Mouse (Mus musculus) splenic B cell, adult 2 months (primary cell): ENCODE measurements around the gene Gbf1.
A peak's percentile ranks its signal among the peaks of the same experiment; 100 is the strongest.
"Not testable (repeated sequence)": the region's sequence is repeated elsewhere in the genome, so short reads cannot be mapped to it uniquely, and the experiment has no call there.

ENCODE experiments used
- DNase-seq: peaks from one replicate; pipeline ENCODE4 v3.0.0-alpha.2; 2011; ENCODE audit warnings: low read depth, low spot score
- H3K27me3 ChIP-seq: 2 replicates; pipeline ENCODE4 v1.6.1; 2012; ENCODE audit warnings: mild to moderate bottlenecking, low read length, moderate library complexity, mixed read lengths; ENCODE audit not compliant: control insufficient read depth, poor library complexity, insufficient read depth, severe bottlenecking
- H3K36me3 ChIP-seq: 2 replicates; pipeline ENCODE4 v1.6.1; 2012; ENCODE audit warnings: mild to moderate bottlenecking, low read length, moderate library complexity, mixed read lengths; ENCODE audit not compliant: control insufficient read depth, poor library complexity, insufficient read depth, severe bottlenecking

Gene Gbf1

GRCm38 (mm10) chr19:46135297-46135696, 17.0 kb upstream of the Gbf1 start:
- Histone ChIP-seq H3K27me3 (no peaks in the 10 kb centered on the region), H3K36me3 (no peaks in the 10 kb centered on the region)
- DNase-seq: peak; percentile 92

GRCm38 (mm10) chr19:46135789-46136638, 16.3 kb upstream of the Gbf1 start:
- no peaks in the 10 kb centered on the region for H3K36me3 ChIP-seq
- no peaks in the 10 kb centered on the region for H3K27me3 ChIP-seq
- peak; percentile 82 for DNase-seq

DNA sequence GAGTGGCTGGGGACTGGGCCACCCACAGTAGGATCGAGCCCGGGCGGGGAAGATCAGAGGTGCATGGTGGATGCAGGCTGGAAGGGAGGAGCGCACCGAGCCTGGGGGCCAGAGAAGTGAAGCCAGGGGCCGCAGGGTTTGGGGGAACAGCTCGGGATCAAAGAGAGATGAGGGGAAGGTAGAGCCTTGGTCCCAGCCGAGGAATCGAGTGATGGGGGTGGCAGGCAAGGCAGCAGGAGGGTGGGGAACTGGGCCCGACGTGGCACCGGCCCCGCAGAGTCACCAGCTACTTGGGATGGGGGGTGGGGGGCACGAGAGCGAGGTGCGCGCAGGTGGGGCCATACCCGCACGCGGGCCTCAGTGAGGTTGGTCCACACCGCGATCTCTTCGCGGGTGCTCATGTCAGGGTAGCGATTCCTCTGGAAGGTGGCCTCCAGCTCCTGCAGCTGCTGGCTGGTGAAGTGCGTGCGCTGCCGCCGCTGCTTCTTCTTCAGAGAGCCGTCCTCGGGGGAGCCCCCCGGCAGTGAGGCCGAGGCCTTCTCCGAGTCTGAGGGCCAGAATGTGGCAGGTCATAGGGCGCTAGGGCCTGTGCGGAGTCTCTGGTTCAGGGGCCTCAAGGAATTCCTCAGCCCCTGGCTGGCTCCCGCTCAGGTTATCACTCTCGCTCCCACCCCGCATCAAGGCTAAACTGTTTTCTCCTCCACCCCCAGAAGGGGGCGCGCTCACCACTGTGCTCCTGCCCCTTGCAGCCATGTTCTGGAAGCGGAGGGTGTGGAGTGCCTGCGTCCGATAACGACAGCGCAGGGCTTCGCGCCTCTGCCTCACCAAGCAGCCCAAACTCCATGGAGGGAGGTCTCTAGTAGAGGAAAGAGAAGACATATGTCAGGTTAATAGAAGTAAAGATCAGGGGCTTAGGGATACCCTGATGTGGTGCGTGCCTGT, 15.4 kb upstream of the Gbf1 start:
- peak; percentile 86 for DNase-seq
- H3K27me3 ChIP-seq: no peaks in the 10 kb centered on the region
- H3K36me3 ChIP-seq: no peaks in the 10 kb centered on the region

DNA sequence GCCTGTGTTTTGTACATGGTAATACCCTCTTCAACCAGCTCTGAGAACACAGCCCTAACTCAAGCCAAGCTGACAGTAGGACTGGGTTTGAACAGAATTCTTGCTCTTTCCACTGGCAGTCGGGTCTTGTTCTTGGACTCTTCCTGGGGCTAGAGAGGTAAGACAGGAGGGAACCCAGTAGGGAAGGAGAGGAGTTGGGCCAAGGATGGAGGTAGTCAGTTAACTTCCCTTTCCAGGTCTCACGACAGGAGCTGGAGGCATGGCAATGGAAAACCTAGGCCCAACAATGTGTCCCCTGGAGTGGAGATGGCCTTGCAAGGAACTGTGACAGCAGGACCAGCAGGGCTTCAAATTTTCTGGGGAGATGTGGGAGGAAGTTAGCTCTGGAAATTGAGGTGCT, 12.0 kb upstream of the Gbf1 start:
- no peaks in the 10 kb centered on the region for H3K36me3 ChIP-seq
- no peaks in the 10 kb centered on the region for H3K27me3 ChIP-seq
- DNase-seq: no peak

DNA sequence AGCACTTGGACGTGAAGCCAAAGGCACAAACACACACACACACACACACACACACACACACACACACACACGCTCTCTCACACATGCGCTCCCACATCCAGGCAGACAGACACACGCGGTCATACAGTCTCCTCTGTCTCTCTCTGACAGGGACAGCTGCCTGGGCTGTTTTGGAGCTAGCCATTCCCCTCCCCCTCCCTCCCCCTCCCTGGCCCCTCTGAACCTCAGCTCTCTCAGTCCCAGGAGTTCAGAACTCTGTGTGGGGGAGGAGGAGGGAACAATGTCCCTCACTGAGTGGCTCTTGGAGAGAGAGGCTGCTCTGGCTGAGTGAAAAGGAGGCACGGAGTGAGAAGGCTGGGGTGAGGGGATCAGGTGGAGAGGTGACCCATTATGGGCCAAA, 11.2 kb upstream of the Gbf1 start:
- no peak for DNase-seq
- H3K36me3 ChIP-seq: no peaks in the 10 kb centered on the region
- H3K27me3 ChIP-seq: no peaks in the 10 kb centered on the region

DNA sequence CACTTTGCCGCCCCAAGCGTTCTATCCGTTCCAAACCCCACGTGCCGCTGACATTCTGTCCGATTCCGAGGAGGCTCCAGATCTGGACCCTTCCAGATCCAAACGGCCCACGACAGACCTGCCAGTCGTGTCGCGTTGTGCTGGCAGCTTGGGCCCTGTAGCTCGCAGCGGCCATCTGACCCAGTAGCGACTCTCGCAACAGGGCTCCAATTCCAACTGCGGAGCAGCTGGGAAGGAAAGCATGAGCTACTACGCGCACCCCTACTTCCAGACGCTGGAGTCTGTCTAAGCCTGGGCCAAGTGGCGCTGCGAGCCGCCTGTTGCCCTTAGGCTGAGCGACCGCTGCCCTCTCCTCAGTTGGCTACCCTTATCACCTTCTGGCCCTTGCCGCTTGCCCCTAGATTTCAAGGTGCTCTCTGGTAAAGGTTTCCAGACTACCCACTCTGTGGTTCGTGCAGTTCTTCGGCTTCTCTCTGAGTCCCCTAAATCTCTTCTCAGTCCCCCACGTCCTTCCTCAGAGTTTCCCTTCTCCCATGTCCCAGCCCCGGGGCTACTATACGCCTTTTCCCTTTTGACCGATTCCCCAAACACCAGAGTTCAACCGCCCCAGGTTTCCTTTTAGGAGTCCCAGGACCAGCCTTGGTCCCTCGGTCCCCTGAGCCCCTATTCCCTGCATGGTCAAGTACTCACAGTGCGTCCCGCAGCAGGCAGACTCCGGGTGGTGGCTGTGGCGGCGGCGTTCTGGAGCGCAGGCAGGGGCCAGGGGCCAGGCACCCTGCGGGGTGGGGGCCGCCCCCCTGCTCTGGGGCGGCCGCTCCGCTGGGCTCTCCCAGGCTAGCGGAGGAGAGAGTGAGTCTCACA, 4.6 kb upstream of the Gbf1 start, which contains the start of gene Pitx3:
Pitx3 (minus strand) TSS at position 816 of the 861 bp plus-strand sequence.
- peaks cover 9% of the 10 kb centered on the region for H3K27me3 ChIP-seq
- H3K36me3 ChIP-seq: no peaks in the 10 kb centered on the region
- DNase-seq: no peak

DNA sequence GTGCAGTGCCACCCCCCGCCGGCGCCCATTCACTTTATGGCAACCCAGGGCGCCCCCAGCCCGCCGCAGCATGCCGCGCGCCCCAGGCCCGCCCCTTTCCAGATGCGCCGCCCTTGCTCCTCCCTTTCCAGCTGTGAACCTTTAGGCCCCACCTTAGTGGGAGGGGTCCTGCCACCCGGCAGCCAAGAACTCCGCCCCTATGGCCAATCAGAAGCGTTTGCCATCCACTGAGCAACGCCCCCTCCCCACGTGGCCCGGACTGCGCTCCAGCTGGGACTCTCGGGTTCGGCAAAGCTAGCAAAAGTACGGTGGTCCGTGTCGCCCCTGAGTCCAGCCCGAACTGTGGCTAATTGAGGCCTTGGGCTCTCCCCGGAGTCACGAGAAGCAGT, 3.9 kb upstream of the Gbf1 start:
- Histone ChIP-seq H3K27me3 (peaks cover 9% of the 10 kb centered on the region), H3K36me3 (no peaks in the 10 kb centered on the region)
- peak; percentile 74 for DNase-seq

- DNase-seq: no peak
- peaks cover 9% of the 10 kb centered on the region for H3K27me3 ChIP-seq
- no peaks in the 10 kb centered on the region for H3K36me3 ChIP-seq
Observed at GRCm38 (mm10) chr19:46149091-46149490, 3.2 kb upstream of the Gbf1 start.

- peaks cover 4% of the 10 kb centered on the region for H3K36me3 ChIP-seq
- H3K27me3 ChIP-seq: no peaks in the 10 kb centered on the region
- DNase-seq: no peak
Observed at GRCm38 (mm10) chr19:46165950-46166349, 13.6 kb downstream of the Gbf1 start.

DNA sequence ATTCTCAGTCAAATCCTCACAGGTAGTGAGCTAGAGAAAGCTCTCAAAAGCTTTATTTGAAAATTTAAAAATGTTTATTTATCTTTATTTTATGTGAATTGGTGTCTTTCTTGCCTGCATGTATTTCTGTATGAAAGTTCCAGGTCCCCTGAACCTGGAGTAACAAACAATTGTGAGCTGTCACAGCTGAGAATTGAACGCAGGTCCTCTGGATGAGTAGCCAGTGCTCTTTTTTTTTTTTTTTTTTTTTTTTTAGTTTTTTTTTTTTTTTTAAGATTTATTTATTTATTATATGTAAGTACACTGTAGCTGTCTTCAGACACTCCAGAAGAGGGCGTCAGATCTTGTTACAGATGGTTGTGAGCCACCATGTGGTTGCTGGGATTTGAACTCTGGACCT, 14.9 kb downstream of the Gbf1 start:
- not testable (repeated sequence) for H3K36me3 ChIP-seq, H3K27me3 ChIP-seq, DNase-seq

DNA sequence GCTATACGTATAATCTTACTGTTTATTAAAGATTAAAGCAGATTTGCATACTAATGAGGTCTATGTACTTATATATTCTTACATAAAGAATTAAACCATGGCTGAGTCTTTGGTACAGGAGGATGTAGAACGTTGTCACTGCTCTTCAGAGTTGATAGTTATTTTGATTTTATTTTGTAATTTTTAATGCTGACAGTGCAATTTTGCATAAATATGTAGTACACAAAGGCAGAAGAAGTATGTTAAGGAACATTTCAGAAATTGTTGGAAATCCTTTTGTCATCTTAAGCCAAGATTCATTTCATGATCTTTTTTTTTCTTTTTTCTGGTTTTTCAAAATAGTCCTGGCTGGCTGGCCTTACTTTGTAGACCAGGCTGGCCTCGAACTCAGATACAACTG, 17.1 kb downstream of the Gbf1 start:
- H3K36me3 ChIP-seq: no peaks in the 10 kb centered on the region; the same call in 1 of the 2 replicates
- DNase-seq: no peak
- H3K27me3 ChIP-seq: no peaks in the 10 kb centered on the region

- no peaks in the 10 kb centered on the region; the same call in 1 of the 2 replicates for H3K36me3 ChIP-seq
- H3K27me3 ChIP-seq: no peaks in the 10 kb centered on the region
- no peak for DNase-seq
Observed at GRCm38 (mm10) chr19:46169913-46170312, 17.6 kb downstream of the Gbf1 start.

DNA sequence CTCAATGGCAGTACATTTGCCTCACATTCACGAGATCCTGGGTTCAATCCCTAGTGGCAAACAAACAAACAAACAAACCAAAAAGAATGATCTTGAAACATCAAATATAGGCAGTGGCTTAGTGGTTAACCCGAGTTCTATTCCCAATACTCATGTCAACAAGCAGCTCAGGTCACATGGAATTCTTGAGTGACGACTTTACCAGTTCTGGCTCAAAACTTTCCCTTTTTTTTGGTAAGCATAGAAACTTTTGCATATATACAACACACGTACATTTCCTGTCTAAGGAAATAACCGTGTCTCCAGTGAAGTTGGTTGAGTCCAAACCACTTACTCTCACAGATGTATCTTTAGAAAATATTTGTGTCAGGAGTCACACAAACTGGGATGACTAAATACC, 20.2 kb downstream of the Gbf1 start:
- DNase-seq: no peak
- H3K27me3 ChIP-seq: no peaks in the 10 kb centered on the region
- no peaks in the 10 kb centered on the region; the same call in 1 of the 2 replicates for H3K36me3 ChIP-seq

GRCm38 (mm10) chr19:46175173-46175572, 22.9 kb downstream of the Gbf1 start:
- Histone ChIP-seq H3K36me3 (no peaks in the 10 kb centered on the region; the same call in 1 of the 2 replicates), H3K27me3 (no peaks in the 10 kb centered on the region)
- DNase-seq: no peak
